Mouse (Mus musculus) A20 (cell line): ENCODE results near the gene Fabp2.
A peak's percentile ranks its signal among the peaks of the same experiment; 100 is the strongest.
"Not testable (repeated sequence)": the region's sequence is repeated elsewhere in the genome, so short reads cannot be mapped to it uniquely, and the experiment has no call there.

ENCODE experiments used
- DNase-seq: peaks from one replicate; pipeline ENCODE4 v3.0.0-alpha.2; 2011; ENCODE audit warnings: low read depth, low spot score

The Fabp2 gene

GRCm38 (mm10) chr3:122920572-122921435 lies 25.9 kb downstream of the Fabp2 start:
- no peak for DNase-seq

DNA sequence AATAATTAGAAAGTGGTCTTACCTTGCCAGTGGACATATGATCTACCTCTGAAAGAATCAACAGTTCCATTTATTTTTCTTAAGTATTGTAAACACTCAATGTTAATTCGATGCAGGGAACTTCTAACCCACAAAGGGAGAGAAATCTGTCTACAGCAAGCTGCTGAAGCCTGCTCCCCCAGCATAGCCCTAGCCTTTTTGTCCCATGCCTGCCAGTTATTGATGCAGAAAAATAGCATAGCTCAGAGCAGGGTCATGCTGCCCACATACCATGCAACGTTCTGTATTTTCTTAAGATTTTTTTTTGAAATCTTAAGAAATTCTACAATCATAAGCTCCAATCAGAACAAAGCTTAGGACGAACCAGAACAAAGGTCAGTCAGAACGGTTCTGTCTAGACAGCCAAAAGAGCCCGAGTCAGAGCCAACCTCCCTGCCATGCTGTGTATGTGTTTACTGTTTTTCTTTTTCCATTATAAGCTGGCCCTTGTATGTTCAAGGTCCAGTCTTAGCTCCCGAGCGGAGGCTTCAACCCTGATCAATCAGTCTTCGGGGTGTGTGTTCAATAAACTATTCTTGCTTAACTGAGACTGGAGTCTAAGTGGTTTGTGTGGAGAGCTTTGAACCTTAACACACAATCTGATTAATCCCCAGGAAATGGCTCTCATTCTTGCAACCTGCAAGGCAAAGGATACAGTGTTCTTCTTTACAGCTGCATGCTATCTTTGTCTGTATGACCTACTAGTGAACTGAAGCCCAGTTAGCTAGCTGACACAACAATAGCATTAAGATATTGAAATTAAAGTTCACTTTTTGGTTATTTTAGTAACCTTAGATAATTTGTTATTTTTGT lies 27.0 kb downstream of the Fabp2 start:
- DNase-seq = no peak

GRCm38 (mm10) chr3:122923147-122923546 lies 28.3 kb downstream of the Fabp2 start:
- DNase-seq = no peak

- DNase-seq = peak; percentile 96
Measured at GRCm38 (mm10) chr3:122924009-122924914, 29.4 kb downstream of the Fabp2 start, which contains the start of gene 1810037I17Rik. TSS of gene 1810037I17Rik (plus strand) at chr3:122924203.

- no peak for DNase-seq
Measured at GRCm38 (mm10) chr3:122929723-122930122, 34.9 kb downstream of the Fabp2 start.

- peak; percentile 35 for DNase-seq
Measured at GRCm38 (mm10) chr3:122932466-122932865, 37.6 kb downstream of the Fabp2 start.

DNA sequence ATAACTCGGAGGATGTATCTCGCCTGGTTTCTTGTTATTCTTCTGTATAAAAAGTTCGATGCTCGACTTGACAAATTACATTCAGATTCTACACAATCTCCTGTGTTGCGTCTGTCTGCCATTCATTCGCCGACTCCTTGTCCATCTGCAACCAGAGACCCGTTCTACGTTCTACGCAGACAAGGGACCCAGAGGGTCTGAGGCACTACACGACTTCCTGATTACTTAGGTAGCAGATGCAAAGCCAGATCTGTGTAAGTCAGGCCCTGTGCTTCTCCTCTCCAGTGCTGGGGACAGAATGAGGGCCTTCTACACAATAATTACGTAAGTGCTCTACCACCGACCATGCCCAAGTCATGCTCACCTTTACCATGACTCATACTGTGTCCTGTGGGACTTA lies 42.3 kb downstream of the Fabp2 start:
- not testable (repeated sequence) for DNase-seq

GRCm38 (mm10) chr3:122939215-122939614 lies 44.3 kb downstream of the Fabp2 start:
- peak; percentile 48 for DNase-seq

DNA sequence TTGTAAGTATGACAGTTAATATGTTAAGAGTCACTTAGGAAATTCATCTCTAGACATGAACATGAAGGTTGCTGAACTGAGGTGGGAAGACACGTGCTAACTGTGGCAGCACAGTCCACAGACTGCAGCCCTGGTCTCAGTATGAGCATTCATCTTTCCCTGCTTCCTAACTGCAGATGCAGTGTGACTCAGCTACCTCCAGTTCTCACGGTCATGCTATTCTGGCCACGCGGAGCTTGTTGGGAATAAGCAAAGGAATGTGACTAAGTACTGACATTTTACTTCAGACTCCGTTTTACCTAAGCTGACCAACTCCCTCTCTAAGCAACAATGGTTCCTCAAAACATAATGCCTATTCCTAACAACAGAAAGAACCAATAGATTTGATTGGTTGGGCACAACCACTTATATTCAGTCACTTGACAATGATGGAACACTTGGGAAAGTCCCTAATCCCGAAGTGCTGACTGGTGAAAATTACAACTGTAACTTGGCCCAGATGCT lies 48.6 kb downstream of the Fabp2 start:
- DNase-seq = no peak
